17 mouse cellular contexts compared by ENCODE assay signal in genomic region chr5:140405126-140405525, GRCm38 (mm10). TPM values are rescaled to one million over a fixed set of nuclear protein-coding genes. Genes with fewer than 3 reads are reported as not detected.
"Had no signal": no experiment of that assay in that cellular context is flagged by ENCODE, and none has a peak within 500 bp of the region (broad histone marks: within the 10 kb centered on the region; RNA-seq: fewer than 3 reads in every experiment).

No protein-coding gene starts in this region.

- H3K4me1 ChIP-seq: midbrain, embryonic 13.5 days had no signal

- H3K36me3 ChIP-seq: midbrain, embryonic 13.5 days had no signal

- H3K4me2 ChIP-seq: midbrain, embryonic 13.5 days had no signal

- H3K9ac ChIP-seq: liver, embryonic 14.5 days; midbrain, embryonic 13.5 days had no signal

- DNase-seq: kidney, adult 8-10 months; kidney, postnatal 25 days; layer of hippocampus, adult 9-11 months; lung, adult 18-20 months; right cerebral cortex, postnatal 14 days; thymus, adult 18-20 months; thymus, postnatal 14 days had no signal

- H3K27ac ChIP-seq: liver, embryonic 14.5 days; midbrain, embryonic 13.5 days; stomach, postnatal 0 days had no signal

- H3K4me3 ChIP-seq: midbrain, embryonic 13.5 days had no signal

- H3K27me3 ChIP-seq: midbrain, embryonic 13.5 days had no signal

- ATAC-seq: midbrain, embryonic 13.5 days had no signal

RNA-seq across cellular contexts. Expression of gene Gm4869, which starts 40.3 kb away (rescaled TPM):
- total RNA-seq: left cerebral cortex, postnatal 36 days; liver, adult 2 months; megakaryocyte-erythroid progenitor cell, adult 5-6 weeks; midbrain, postnatal 0 days had no signal
- polyA plus RNA-seq: kidney, embryonic 16.5 days; liver, adult 2 months; lung, embryonic 16.5 days; midbrain, embryonic 13.5 days; midbrain, postnatal 0 days; neural tube, embryonic 14.5 days; stomach, postnatal 0 days had no signal
